Mouse (Mus musculus) heart, postnatal 10 days (tissue): ENCODE data around the gene Myom1. TPM values are rescaled to one million over a fixed set of nuclear protein-coding genes. Genes with fewer than 3 reads are reported as not detected.

Source experiments
- DNase-seq, 2 experiments: peaks; one replicate each; pipeline ENCODE4 v3.0.0; 2021
- intact Hi-C: fragments of 180-260 bp; cut with DNase I; formaldehyde crosslinking; loops from one replicate; pipeline ENCODE4 v1.15.1; 2025
- total RNA-seq, 2 experiments: library from RNA; stranded (reverse); gene quantifications; 2 replicates each; pipeline ENCODE4 v1.2.3; 2021

Gene Myom1
- total RNA-seq, 2 experiments from 2014 or later, result 1,058 to 1,064 TPM

GRCm38 (mm10) chr17:71160244-71160995 is 158.0 kb downstream of the Myom1 start:
- intact Hi-C loops, result no loop called here

GRCm38 (mm10) chr17:71164991-71165390 is 162.6 kb downstream of the Myom1 start:
- peak; percentile 27 for DNase-seq

More at GRCm38 (mm10) chr17:71160244-71160995, 158.0 kb downstream of the Myom1 start:
- DNase-seq, result no peak

GRCm38 (mm10) chr17:71168205-71168815 is 165.9 kb downstream of the Myom1 start:
- intact Hi-C loops, result no loop called here
- DNase-seq, result no peak

More at GRCm38 (mm10) chr17:71164991-71165390, 162.6 kb downstream of the Myom1 start:
- intact Hi-C loops, result no loop called here

GRCm38 (mm10) chr17:71168846-71169245 is 166.4 kb downstream of the Myom1 start:
- intact Hi-C loops, result no loop called here

GRCm38 (mm10) chr17:71169639-71170038 is 167.2 kb downstream of the Myom1 start:
- intact Hi-C loops, result no loop called here
- no peak for DNase-seq

More at GRCm38 (mm10) chr17:71168846-71169245, 166.4 kb downstream of the Myom1 start:
- no peak for DNase-seq

- intact Hi-C loops, result no loop called here
- DNase-seq, result no peak
Measured at GRCm38 (mm10) chr17:71171161-71171560, 168.7 kb downstream of the Myom1 start.

Other genes with a start within 250 kb of the Myom1 start
- gene Tgif1, start 149.1 kb upstream of the Myom1 start, total RNA-seq, result 10 to 100 TPM; 11.1 TPM
- 100 to 1,000 TPM; 846 to 935 TPM for gene Myl12a, start 245 bp downstream of the Myom1 start, total RNA-seq
- gene Lpin2, start 179.9 kb downstream of the Myom1 start, total RNA-seq, result 10 to 100 TPM; 11.9 to 14.4 TPM